Mouse (Mus musculus): Measurements from ENCODE around the gene Optn.
A peak's percentile ranks its signal among the peaks of the same experiment; 100 is the strongest.
"Not testable (repeated sequence)": the region's sequence is repeated elsewhere in the genome, so short reads cannot be mapped to it uniquely, and the experiment has no call there.

Gene Optn

DNA sequence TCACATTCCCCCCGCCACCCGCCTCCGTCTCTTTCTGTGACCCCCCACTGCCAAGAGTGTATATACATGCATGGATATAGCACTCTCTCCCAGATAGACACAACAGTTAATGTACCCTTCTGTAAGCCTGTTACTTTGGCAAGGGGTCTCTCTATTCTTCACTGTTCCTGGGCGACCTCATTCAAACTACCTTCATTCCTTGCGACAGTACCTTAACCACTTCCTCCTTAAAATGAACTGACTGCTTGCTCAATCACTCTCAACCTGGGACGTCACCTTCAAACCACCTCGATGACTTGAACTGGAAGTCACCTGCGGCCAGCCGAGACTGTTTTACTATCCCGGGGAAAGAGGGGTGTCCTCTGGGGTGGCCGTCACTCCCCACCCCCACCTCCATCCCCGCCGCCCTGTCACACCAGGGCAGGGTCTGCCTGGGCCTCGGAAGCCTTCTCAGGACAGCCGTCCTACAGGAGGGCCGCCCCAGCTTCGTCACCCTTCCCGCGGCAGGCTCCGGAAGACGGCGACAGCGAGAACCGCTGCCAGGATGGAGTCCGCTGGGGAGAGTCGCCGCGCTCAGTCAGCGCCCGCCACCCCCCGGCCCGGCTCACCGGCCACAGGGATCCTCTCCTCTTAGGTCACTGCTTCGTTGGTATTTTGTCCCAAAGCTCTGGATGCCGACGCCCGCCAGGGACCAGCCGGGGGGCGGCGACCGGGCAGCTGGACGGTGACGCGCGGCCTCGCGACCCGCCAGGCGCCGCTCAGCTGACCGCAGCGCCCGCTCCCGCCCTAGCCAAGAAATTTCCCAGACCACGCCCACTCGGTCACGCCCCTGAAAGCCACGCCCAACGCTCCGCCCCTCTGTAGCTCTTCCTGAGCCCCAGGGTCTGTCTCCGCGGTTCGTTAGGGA is at the start of gene Optn:
TSS of gene Optn (minus strand) at position 753 of the 907 bp plus-strand sequence.
- DNase-seq (ENCODE audit: low spot score): peak; percentile 58

DNA sequence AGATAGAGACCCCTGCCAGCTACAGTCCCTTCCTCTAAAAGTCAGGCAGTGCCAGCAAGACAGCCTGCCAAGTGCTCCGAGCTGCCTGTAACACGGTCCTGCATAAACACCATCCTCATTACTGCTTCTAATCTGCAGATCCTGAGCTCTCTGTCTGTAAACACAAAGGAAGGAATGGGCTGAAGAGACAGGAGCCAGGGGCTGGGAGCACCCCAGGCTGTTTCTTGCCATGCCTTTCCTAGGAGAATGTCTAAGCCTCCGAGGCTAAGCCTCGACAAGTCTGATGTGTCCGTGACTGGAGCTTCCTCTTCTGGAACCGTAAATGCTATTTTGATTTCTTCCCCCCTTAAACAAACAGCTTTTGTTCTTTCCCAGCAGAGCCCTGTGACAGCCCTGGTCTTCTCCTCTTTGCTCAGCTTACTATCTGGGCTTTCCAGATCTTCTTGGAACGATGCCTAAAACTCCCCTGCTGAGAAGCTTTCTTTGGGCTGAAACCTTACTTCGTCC is 49.0 kb upstream of the Optn start:
- DNase-seq (ENCODE audit: low spot score): no peak

DNA sequence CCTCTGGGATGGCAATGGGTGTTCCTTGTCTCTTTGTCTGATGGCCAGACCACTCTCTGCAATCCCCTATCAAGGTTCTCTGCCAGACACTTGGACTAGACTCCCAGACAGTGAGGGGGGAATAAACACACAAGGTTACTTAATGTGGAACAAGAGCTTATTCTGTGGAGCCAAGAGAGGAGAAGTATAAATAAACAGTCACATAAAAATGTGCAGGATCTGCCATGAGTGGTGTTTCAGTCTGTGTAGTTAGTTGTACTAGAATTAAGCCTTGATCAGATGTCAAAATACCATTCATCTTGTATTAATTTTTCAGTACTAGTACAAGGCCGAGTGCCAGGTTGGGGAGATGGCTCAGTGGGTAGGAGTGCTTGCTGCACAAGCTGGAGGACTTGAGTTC is 39.0 kb upstream of the Optn start:
- no peak for DNase-seq (ENCODE audit: low spot score)

DNA sequence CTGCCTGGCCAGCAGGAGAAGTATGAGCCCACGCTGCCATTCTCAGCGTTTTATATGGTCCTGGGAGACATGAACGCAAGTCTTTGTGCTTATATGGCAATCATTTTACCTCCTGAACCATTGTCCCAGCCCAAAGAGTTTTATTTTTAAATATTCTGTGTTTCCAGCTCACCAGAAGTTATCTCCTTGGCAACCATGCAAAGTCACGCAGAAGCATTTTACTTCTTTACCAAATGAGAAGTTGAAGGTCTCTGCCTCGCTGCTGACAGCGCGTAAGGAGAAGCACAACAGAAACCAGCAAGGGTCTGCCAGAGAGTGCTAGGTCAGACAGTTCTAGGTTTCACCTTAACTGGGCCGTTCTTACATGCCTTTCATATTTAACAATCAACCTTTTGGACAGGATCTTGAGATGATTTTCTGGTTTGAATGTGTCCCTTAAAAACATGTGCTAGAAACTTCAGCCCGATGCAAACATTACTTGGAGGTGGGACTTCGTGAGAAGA is 37.9 kb upstream of the Optn start:
- DNase-seq (ENCODE audit: low spot score): no peak

DNA sequence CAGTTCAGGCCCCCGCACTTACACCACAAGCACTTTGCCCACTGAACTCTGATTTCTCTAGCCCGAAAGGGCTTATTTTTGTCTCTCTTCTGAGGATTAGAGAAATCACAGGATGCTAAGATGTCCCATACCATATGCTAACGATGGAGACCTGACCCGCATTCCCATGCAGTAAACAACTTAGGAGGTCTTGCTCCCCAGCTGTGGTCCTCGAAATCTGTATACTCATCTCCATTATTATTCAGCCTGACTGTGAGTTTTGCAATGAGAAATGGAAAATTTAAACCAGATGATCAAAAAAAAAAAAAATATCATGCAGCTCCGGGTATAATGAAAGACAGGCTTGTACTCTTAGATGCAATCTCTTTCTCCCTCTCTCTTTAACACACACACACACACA is 35.3 kb upstream of the Optn start:
- no peak for DNase-seq (ENCODE audit: low spot score)

DNA sequence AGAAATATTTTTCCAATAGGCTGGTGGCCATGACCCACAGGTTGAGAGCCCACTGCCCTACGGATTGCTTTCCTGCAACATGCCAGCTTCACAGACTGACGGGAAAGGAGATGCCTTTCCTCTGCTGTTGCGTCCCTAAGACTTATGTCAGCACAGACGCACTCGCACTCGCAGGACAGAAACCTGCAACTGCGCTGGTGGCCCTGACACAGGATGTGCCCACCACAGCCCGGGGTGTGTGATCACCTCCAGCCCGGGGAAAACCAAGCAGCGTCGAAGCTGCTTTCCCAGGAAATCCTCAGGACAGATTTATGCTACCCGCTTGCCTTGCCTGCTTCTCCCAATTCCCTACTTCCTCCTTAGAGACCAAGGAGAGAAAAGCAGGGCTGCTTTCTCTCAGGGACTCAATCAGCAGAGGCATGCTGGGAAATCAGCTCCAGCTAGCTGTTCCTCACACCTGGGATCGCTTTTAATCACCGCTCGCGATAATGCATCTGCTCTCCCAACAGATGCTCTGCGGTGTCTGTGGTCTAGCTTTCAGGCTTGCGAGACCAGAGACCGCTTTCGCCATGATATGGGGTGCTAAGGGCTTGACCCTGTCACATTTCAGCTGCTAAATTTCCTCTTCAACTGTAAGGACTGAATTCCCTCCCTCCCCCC is 34.1 kb upstream of the Optn start:
- no peak for DNase-seq (ENCODE audit: low spot score)

DNA sequence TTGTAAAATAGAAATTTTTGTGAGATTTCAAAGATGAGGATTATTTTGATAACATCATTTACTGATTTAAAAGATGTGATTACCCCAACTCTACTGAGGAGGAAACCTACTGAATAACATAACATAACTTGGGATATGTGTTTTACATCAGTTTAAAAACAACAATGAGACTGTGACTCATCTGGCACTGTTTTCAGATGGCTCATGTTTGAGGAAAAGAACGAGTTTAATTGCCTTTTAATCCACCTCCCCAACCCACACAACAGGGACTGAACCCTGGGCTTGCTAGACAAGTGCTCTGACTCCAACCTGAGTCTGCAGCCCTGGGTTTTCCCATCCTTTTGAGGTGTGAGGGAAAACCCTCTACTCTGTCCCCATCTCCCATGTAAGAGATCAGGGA is 31.5 kb upstream of the Optn start:
- DNase-seq (ENCODE audit: low spot score): no peak

DNA sequence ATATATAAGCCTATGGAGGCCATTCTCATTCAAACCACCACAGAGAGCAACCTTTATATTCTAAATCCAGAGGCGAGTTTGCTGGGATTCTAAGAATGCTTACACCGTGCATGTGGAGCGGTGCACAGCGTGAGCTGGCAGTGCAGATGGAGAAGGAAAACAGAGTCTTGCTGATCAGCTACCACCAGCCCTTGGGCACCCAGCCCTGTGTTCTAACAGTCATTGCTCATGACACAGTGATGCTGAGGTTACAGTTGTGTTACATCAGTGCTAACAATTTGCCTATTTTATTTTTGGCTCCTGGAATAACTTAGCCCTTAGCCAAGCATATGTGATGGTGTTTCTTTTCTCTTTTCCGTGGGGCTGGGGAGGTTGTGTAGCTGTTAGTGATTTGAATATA is 31.0 kb upstream of the Optn start:
- DNase-seq (ENCODE audit: low spot score): no peak

DNA sequence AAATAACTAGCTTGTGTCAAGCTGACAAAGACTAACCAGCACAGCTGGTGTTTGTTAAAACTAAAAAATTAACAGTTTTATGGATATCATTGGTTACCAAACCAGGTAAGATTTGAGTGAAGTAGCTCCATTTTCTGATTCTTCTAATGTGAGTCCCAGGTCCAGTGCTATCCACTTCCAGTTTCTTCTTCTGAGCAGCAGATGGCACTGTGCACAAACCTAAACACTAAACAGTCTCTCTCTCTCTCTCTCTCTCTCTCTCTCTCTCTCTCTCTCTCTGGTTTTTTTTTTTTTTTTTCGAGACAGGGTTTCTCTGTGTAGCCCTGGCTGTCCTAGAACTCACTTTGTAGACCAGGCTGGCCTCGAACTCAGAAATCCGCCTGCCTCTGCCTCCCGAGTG is 26.5 kb upstream of the Optn start:
- not testable (repeated sequence) for DNase-seq (ENCODE audit: low spot score)

DNA sequence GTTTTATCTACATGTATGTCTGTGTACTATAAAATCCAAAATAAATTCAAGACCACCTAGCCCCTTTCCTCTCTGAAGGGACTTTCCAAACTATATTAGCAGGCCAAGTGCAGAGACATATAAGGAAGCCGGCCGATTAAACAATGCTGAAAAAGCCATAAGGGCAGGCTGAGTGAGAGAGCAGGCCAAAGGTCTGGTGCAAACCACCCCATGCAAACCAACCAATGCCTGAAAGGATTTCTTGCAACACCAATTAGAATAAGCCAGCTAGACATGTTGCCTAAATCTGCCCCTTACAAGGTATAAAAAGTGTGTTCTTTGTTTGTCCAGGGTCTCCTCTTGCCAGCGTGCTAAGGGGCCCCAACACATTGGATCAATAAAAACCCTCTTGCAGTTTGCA is 23.8 kb upstream of the Optn start:
- DNase-seq (ENCODE audit: low spot score): no peak

DNA sequence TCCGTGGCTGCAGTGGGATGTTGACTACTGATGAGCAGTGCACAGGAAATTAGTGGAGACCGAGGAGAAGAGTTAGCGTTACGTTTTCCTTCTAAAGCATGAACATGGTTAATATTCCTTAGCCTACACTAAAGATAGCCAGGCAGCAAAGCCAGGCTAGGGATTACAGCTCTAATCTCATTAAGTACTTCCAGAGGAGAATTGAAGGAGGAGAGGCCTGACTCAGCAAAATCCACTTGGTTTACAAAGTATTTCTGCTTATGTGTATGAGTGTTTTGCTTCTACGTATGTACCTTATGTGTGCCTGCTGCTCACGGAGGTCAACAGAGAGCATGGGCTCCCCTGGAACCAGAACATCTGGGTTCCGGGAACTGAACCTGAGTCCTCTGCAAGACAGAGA is 19.9 kb upstream of the Optn start:
- DNase-seq (ENCODE audit: low spot score): no peak

DNA sequence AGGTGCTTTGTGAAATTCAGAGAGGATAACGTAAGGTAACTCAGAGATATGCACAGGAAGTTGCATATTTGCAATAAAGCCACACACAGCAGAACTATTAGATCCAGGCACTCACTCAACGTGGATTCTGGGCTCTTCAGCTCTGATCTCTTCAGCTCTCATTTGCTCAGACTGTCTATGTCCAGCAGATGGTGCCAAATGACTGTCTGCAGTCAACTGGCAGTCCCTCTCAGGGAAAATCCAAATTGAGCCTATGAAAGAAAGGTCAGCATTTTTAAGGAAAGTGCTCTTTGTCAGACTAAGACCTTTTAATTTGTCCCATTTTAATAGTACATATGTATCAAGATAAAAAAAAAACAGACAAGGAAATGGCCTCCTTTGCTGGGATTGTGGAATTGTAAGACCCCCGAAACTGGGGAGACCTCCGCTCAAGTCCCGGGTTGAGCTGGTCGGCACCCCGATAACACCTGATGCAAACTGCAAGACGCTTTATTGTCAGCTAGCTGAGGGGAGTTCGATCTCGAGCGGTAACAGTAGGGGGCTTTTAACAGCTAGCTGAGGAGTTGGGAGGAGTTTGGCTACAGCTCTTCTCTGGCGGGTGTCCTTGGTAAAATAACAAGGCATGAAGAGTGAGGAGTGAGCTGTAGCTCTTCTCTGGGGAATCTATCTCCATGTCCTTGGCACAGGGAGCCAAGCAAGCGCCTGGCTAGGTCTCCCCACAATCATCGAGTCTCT is 16.4 kb upstream of the Optn start:
- no peak for DNase-seq (ENCODE audit: low spot score)

DNA sequence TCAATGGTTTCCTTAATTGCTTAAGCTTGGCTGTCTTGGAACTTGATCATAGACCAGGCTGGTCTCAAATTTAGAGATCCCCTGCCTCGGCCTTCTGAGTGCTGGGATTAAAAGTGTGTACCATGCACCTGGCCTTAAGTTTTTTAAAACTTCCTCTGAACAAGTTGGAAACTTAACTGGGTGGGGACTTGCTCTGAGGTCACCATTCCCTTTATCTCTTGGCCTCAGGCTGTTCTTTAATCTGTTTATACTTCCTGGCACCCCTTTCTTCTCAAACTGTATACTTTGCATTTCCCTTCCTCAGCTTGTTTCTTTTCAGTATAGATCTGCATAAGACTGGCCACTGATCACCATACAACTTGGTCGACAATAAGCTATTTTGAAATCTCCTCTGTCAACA is 14.1 kb upstream of the Optn start:
- no peak for DNase-seq (ENCODE audit: low spot score)

DNA sequence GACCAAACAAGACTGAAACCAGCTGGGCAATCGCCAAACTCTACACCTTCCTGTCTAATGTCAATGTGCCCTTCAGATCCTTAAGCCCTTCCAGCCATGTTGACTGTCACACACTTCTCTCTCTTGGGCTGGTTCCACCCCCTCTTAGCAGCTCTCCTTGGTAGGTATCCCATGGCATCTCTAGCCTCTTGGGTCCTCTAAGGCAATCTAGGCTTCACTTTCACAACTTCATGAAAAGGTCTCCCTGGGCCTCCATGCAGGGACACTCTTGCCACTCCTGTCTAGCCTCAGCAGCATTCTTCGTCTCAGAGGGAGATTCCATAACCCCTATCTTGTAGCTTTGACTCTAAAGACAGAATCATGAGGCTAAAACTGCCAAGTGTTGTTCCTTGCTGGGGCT is 13.6 kb upstream of the Optn start:
- DNase-seq (ENCODE audit: low spot score): no peak

DNA sequence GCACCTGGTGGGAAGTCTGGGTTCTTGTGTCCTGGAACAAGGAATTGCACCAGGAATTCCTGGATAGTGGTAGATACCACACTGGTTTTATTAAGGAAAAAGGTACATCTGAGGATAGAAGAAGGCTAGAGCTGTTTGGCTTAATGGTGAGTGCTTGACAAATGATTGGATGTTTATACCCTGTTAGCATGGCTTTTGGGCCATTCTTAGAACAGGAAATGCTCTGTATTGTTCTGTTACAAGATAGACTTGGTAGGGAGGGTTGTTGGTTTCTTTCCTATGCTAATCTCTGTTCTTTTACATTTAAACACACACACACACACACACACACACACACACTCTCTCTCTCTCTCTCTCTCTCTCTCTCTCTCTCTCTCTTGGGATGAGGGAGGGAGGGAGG is 12.0 kb upstream of the Optn start:
- no peak for DNase-seq (ENCODE audit: low spot score)

DNA sequence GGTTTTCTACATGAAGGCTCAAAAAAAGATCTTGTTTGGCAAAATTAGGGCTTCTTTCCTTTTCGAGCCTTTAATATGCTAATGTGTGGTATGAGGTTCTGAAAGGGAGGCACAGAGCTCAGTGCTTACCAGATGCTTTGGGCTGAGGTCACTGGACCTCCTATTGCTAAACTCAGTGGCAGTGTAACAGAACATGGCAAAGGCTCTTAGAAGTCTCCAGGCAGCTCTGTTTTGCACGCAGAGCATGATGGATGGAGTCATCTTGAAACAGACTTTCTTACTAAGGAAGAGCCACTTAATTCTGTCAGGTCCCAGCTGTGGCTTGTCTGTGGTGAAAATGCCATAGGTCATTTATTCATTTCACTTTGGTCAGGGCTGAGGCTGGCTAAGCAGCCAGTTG is 11.6 kb upstream of the Optn start:
- no peak for DNase-seq (ENCODE audit: low spot score)

DNA sequence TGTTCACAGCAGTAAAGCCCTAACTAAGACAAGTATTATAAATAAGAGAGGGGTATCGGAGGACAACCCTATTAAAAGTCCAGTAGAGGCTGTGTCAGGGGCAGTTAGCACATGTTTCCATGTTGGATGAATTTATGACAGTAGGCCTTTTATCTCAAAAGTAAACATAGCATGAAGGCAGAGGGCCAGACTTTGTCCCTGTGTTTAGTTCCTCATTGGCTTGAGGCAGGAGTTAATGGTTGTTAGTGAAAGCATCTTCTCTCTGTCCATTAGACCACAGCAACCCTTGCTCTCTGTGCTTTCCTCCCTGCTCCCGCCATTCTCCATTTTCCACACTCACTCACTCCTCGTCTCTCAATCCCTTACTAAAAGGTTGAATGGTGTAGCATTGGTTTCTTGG is 9.9 kb upstream of the Optn start:
- no peak for DNase-seq (ENCODE audit: low spot score)

DNA sequence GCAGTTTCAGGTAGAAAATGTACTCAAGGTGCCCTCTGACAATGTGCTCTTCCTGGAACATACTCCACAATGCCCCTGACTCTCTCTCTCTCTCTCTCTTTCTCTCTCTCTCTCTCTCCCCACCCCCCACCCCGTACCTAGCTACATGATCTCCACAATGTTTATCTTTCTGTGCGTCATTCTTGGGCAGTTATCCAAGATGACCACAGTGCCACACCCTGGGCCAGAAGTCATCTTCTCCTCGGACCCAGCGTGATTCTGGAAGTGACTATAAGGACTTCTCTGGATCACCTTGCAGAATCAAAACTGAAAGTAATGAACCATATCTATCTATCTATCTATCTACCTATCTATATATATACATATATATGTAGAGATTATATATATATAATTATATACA is 4.1 kb upstream of the Optn start:
- DNase-seq (ENCODE audit: low spot score): no peak

DNA sequence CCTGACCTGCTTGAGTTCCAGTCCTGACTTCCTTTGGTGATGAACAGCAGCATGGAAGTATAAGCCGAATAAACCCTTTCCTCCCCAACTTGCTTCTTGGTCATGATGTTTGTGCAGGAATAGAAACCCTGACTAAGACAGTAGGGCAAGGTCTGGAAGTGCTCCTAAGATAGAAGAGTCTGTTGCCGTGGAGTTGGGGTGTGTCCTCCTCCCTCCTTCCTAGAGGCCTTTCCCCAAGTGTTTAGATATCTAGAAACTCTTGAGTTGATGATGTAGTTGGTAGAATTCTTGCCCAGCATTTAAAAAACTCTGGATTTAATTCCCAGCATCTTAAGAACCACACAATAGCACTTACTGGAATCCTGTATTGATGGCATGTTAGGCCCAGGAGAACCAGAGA is 3.4 kb upstream of the Optn start:
- DNase-seq (ENCODE audit: low spot score): not testable (repeated sequence)

DNA sequence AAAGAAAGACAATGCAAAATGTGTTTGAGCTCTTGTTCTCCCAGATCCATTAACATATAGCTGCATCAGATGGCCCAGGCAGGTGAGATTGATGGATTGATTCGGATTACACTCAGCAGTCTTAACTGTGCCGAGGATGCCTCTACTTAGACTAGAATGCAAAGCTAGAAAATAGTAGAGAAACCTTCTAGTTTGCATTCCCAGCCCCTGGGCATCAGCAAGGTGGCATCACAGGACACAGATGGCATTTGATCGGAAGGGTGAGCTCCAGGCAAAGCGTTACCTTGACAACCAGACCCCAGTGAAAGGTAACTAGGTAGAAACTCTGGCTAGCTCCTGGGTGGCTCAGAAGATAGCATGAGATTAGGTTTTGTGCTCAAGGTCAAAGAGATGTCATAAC is 396 bp upstream of the Optn start:
- DNase-seq (ENCODE audit: low spot score): no peak

DNA sequence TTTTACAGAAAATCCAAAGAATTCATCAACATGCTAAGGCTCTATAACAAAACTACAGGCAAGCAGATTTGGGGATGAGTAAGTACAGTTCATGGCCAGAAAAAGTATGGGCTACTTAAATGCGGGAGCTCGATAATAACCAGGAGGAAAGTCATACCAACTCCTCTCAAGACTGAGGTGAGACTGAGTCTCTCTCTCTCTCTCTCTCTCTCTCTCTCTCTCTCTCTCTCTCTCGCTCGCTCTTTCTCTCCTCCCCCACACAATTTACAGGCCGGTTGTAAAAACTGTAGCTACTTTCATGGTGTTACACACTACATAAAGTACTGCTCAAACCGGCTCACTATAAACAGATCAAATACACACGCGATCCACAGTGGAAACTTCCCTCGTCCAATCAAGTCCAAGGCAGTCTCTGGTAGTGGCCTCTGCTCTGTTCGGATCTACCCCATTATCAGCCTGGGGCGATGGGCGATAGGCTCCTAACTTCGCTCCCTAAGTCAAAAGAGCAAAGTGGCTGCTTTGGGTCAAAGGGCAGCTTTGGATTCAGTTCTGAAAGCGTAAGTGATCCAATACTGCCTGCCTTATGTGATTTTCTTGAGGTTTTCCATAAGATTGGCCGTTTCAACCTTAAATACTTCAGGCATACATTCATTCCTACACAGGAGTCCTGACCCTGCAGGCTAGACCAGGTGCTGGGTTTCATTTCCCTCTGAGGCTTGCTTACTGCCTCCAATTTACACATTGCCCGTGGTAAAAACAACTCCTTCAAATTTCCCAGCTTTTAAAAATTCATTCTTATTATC is 1.2 kb downstream of the Optn start:
- no peak for DNase-seq (ENCODE audit: low spot score)
